Mouse (Mus musculus) forelimb bud, embryonic 11.5 days (tissue): Measurements from ENCODE around the gene Znhit3.

Source experiments
- DNase-seq: peaks from one replicate; pipeline ENCODE4 v3.0.0-alpha.2; 2012; ENCODE audit warnings: low read depth, low spot score

The Znhit3 gene

DNA sequence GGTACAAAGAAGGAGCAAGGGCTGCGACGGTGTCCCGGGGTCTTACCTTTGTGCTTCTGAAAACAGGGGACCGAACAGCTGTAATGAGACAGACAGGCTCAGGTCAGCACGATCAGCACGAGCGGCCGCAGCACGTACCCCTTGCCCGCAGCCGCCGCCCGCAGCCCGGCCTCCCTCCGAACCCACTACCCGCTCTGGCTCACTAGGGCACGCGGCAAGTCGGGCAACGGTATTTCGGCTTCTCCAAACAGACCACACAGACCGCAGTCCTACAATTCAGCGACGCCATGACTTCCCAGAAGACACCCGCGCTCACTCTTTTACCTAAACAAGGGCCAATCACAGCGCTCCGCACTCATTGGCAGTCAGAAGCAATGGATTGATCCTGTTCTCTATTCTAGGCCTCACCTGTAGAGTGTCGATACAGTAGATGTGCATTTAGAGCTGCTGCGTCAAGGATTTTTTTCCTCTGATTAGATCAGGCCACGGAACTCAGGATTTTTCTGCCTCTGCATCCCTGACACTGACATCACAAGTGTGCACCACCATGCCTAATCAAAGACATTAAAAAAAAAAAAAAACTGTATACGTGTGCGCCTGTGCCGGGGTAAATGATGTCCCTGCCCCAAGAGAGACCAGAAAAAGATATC is at the start of gene Znhit3:
Znhit3 (minus strand) TSS at position 314 of the 650 bp plus-strand sequence.
- peak; percentile 87 for DNase-seq

DNA sequence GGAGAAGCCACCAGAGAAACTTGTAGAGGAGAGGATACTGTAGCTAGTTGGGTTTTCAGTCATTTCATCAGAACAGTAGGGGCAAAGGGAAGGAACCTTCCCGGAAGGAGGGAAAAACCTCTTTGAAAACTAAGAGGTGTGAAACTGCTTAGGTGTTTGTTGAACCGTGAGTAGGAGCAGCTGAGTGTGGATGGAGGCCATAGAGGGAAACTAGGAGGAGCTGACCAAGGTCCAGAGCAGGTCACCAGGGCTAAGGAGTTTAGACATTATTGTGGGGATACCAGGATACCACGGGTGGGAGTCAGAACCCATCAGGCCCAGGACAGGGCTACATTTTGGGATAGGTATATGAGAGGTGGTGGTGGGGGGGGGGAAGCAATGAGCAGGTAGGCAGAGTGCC is 47.4 kb upstream of the Znhit3 start:
- DNase-seq = no peak

DNA sequence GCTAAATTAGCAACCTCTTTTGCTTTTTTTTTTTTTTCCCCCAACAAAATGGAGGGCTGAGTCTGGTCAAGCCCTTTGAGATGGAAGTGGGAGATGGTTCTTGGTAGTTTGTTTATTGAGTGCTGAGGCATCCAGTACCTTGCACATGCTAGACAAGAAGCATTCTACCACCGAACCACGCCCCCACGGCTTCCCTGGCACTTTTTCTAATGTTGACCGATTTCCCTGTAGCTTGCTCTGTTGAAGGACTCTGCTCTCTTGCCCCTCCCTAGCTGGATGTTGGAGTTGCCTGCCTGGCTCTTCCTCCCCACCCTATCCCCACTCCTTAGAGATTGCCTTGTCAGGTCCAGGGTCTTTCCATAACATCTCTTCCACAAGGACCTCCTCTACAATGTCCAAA is 46.4 kb upstream of the Znhit3 start:
- no peak for DNase-seq

DNA sequence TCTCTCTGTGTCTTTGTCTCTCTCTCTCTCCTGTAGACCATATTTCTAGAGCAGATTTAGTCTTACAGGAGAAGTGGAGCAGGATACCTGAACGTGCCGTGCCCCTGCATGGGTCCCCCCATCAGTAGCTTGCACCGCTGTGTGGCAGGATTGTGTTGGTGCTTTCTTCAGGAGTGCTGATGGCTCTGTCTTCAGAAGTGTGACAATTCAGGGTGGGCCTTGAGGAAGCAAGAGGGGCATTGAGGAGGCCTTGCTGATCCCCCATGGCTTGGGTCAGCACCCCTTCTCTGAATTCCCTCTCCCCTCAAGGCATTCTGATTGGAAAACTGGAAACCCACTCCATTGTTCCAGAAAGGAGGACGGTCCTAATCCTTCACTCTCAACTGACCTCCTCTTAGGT is 45.4 kb upstream of the Znhit3 start:
- DNase-seq = no peak

DNA sequence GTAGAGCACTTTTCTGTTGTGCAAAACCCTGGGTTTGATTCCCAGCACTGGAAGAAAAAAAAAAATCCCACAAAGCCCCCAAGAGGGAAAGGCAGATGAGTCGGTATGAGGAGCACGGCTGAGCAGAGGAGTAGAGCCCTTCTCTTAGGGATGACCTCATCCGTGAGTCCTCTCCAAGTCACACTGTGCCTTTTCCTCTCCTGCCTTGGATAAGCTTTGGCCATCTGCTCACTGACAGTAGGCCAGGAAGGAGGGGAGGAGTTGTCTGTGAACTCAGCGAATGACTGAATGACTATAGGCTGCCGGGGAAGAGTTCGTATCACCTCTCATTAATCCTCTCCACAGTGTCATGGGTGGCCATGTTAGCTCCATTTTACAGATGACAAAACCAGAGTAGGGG is 44.6 kb upstream of the Znhit3 start:
- DNase-seq = no peak

DNA sequence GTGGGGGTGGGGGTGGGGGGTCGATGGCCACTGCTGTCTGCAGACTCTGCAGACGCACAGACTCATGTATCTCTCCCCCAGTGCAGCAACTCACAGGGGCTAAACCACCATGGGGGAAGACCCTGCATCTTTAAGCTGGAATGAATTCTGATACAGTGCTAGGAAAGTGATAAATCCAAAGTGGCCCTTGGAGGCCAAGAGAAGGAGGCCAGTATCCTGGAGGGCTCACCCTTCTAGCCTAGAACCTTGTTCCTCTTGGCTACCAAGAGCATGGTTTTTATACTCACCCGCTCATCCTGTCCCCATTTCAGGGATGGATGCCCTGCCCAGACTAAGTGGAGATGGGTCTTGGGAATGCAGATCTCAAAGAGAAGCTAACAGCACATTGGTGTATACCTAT is 44.1 kb upstream of the Znhit3 start:
- DNase-seq = no peak

DNA sequence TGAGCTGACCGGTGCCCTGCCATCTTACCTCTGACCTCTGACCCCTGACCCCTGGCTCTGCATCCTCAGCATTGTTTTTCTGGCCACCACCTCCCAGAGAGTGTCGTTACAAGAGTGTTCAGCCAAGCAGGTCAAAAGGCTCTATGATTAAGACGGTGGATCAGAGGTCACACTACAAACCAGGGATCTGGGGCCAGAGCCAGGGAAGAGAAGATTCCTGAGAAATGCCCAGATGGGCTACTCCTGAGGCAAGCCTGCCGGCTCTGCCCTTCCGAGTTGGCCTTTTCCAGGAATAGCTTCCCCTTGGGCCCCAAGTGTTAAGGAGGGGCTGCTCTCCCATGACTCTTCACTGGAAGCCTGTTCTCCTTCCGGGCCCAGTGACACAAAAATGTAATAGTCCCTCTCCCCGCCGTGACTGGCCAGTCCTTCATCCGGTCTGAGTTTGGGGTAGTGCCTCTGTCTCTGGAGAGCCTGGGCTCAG is 43.6 kb upstream of the Znhit3 start:
- DNase-seq = no peak

DNA sequence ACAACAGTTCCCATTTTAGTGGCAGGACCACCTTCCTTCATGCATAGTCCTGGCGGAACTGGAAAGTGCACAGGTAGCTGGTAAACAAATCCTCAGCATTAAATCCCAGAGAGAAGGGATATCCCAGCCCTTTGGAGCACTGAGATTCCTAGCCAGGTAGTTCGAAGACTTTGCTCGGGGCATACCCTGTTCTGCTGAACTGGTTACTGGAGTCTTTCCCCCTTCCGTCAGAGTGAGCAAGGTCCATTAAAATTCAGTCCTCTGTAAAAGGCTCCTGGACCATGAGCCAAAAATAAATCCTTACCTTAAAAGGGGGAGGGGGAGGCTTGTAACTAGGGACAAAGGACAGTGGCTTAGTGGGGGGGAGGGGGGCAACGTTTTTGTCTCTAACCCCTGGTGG is 43.0 kb upstream of the Znhit3 start:
- no peak for DNase-seq

DNA sequence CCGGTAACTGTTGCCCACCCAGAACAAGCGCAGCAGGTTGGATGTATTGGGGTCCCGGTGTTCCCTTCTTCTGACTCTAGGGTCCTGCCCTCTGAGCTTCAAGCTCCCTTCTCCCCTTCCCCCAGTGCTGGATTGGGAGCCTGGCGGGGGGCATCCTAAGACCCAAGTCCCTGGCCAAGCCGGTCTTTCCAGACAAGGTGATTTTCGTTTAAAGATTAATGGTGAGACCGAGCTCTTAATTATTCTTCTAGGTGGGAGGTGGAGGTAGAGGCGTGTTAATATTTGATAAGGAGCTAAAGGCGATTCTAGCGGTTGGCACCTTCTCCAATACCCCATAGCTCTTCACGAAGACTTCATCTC is 42.1 kb upstream of the Znhit3 start:
- no peak for DNase-seq

DNA sequence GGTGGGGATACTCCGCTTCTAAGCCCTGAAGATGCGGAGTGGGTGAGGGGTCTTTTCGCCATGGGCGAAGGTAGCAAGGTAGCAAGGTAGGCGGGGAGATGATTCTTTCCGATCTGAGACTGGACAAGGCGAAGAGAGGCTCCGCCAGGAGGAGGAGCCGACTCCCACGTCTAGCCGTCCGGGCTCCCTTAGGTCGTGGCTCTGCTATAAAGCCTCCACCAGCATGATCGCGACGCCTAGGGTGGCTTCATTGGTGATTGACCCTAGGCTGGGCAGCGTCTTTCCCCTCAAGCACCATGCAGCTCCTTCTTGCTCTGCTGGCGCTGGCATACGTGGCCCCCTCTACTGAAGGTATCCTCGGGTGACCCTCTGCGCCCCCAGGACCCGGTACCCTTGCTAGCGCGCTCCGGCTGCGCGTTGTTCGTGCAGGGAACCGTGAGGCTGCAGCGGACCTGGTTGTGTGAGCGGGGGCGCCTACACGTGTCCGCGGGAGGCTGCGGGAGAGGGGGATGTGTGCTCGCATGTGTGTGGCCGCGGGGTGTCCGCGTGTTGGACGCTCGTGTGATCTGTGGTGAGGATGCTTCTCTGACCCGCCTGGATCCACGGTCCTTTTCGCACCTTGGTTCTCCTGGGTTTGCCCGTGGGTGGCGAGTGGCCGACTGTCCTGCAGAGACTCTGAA is 41.6 kb upstream of the Znhit3 start, which contains the start of gene Car4:
Car4 (plus strand) TSS at position 196 of the 680 bp plus-strand sequence.
- no peak for DNase-seq

DNA sequence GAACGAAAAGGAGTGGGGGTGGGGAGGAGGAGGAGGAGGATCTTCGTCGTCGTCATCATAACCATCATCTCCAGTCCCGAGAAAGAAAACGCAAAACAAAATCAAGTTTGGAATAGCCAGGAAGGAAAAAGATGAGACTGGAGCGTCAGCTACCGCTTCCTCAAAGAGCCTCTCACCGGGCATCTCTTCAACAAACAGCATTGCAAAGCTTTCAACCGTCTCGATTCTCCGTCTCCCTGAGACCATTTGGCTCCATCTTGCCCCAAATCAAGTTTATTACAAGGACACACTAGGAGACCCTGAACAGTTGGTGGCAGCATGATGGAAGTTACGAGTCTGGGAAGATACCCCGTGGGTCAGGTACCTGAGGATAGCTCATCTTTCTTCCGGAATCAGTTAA is 41.0 kb upstream of the Znhit3 start:
- no peak for DNase-seq

DNA sequence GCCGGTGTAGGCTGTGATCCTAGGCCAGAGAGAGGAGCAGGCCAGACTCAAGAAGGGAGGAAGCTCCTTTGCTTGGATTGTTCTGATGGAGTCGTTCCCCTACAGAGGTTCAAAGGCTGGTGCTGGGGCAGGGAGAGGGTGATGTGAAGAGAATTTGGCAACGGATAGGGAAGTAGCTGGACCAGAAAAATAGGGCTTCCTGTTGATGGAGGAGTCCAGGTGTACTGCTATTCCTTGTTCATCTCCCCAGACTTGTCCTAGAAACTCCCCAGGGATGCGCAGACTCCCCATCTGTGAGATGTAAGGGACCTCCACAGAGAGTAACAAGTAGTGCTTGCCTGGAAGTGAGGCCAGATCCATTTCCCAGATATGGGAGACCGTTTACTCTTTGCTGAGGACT is 40.2 kb upstream of the Znhit3 start:
- DNase-seq = no peak

DNA sequence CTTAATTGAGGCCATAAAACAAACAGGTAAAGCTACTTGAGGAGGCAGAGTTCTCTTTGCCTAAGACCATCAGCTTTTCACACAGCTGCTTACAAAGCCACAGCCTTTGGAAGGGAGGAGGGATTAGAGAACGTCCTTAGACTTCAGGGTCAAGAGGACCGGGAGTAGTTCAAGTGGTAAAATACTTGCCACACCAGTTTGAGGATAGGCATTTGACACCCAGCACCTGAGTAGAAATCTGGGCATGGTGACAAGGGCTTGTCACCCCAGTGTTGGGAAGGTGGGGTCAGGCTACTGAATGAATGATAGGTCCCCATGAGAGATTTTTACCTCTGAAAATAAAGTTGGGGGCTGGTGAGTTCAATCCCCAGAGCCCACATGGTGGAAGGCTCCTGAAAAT is 36.4 kb upstream of the Znhit3 start:
- DNase-seq = no peak

DNA sequence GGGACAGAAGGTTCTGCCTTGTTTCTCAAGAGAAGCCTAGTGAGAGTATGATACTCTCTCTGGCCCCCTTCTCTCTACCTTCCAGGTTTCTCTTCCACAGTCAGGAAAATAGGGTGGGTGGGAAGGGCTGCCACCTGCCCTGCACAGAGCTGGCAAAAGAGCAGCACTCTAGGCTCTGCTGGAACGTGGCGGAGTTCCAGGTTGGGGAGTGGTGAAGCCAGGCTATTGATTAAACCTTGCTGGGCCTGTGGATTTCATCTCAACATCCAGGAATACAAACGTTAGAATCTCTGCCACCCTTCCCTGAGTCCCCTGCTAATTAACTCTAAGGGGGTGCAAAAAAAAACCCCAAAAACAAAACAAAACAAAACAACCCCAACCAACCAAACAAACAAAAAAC is 32.4 kb upstream of the Znhit3 start:
- no peak for DNase-seq

DNA sequence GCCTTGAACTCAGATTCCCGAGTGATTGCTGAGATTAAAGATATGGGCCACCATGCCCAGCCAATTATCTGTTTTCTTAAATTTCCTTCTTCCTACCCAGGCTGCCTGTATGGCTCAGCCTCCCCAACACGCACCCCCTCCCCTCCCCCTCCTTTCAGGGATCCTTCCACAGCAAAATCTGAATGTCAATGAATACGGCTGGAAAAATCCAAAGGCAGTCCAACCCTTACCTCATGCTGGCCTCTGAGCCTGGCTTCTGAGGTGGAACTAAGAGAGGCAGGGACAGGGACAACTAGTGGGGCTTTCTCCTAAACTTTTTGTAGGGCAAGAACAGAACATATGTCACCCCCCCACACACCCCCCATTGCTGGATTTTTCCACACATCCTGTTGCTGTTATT is 31.9 kb upstream of the Znhit3 start:
- DNase-seq = no peak

DNA sequence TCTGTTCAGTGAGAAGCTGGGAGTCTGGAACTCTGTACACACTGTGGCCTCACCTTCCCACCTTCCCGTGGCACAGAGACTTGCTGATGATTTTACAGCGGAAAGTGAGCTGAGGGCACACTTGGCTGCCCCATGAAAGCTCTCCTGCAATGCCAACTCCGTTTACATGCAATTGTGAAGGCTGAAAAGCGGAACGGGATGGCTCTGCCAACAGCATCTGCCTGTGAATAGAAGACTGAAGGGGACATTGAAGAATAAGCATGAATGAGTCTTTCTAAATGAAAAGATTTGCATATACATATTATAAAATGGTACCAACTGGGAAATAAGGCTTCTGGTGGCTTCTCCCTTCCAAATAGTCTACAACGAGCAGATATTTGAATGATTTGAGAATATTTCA is 31.0 kb upstream of the Znhit3 start:
- DNase-seq = no peak

DNA sequence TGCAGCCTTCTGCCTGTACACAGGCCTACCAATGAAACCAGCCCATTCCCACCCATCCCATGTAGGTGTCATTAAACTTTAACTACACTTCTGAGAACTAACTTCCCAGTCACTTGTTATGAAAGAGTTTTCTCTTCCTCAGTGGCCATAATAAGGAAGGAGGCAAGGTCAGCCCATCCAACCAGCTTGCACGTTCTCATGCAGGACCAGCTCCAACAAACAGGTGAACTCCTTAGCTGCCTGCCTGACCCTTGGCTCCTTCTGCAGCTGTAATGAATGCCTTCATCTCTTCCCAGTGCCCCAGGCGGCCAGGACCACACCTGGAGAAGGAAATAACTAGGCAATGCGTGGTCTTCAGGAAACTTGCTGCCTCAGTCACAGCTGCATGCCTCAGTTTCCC is 29.7 kb upstream of the Znhit3 start:
- DNase-seq = no peak

DNA sequence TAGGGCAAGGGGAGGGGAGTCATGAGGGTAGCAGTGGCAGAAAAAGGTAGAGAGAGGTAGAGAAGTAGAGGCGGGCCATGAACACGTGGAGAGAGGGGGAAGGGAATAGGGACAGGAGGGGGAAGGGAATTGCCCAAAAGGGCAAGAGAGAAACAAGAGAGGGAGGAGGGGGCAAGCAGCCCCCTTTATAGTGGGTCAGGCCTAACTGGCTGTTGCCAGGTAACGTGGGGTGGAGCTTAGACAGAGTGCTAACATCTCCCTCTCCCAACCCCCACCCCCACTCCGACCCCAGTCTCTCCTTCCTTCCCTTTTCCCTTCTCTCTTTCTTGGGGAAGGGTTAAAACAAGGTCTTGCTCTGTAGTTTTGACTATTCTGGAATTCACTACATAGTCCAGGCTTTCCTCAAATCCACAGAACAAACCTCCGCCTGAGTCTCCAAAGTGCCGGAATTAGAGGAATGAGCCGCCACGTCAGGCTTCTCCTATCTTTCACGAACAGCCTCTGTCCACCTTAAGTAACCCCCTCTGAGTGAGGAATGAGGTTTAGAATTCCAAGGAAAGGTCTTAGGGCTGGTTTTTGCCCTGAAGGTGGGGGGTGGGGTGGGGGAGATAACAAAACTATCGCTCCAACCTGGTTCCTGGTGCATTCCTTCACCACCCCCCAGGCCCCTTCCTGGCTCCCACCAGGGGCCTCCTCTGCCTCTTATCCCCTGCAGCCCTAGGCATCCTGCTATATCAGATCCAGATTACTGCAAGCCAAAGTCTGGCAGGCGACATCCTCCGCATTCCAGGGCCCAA is 28.7 kb upstream of the Znhit3 start:
- DNase-seq = no peak

DNA sequence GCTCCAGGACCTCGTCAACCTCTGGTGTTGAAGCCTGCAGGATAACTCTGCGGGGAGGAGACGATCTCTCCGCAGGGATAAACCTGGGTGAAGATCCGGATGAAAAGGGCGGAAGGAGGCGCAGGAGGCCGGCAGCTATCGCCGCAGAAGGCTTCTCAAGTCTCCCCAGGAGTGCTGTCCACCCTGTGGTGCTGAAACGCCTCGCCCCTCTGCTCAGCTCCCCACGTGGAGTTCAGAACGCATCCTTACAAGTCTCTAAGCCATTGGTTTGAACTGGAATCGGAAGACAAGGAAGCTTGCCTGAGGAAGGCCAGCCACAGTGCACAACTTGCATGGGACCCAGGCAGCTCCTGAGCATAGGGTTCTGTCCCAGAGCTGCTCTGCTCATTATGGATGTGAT is 27.8 kb upstream of the Znhit3 start:
- peak; percentile 81 for DNase-seq

DNA sequence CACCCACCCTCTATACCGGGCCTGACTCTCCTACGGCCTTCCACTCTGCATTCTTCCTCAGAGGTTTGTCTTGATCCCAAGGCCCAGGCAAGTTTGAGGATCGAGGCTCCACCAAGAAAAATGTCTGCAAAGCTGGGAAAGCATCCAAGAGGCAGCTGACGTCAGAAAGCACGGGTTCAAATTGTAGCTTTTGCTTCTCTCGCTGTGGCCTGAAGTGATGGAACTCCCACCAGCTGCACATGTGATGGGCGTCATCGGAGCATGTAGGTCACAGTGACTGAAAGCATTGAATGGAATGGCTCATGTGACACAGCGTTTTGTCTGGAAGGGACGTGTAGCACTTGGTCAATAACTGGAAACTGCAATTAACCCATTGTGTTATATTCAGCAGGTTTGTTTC is 24.0 kb upstream of the Znhit3 start:
- DNase-seq = no peak

DNA sequence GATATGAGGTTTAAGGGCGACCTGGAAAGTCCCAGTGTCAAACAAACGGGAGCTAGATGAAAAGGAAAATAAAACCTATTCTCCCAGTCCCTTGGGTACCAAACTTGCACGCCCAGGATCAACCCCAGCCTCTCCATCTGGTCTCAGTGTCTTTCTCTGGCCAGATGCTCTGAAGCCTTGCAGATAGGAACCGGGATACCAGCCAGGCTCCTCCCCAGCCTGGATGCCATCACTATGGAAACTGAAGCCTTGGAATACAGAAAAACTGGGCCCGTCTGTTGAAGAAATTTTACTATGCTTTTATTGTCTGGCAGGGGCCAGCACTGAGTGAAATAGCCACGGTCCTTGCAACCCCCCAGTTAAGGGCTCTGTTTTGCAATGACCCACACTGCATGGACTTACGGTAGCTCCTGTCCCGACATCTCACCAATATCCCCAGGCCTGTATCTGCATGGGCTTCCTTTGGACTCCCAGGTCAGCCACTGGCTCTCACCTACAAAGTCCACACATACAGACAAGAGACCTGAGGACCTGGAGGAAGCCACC is 23.4 kb upstream of the Znhit3 start:
- DNase-seq = no peak

DNA sequence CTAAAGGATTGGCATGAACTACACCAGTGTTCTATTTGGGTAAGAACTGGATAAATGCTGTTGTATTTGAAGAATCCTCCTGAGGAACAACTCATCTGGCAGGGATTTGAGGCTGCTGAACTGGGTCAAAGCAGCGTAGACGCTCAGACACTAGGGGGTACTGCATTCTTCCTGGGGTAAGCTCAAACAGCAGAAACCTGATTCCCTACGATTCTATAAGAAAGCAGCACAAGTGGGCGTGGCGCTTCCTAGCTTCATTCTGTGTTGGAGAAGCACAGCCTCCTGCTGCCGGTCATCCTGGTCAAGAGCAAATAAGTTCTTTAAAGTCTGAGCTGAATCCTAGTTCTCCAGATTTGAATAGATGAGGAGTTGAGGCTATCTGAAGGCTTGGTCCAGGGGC is 16.1 kb upstream of the Znhit3 start:
- no peak for DNase-seq
